Mouse (Mus musculus): ENCODE measurements around the gene 4930516K23Rik. TPM values are rescaled to one million over a fixed set of nuclear protein-coding genes. Genes with fewer than 3 reads are reported as not detected.

Gene 4930516K23Rik
- not detected in 2 replicates for polyA plus RNA-seq (2015; fragmentation: Nextera tagmentation; extraction: Ambion mirVana)

DNA sequence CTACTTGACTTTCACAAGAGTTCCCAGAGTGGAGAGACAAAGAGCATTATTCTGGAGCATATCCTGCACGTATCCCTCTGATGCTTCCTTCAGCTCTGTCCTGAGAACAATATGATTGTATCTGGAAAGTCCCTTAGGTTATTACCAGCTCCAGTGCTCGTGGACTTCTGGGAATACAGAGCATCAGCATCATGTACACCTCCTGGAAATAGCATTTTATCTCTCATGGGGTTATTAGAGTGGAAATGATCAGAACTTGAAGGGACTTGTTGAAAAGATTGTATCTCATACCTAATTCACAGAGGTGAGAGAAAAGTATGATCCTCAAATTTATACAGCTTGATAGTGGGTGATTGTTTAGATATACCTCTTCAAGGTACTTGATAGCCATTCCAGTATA, at the start of gene 4930516K23Rik:
TSS of gene 4930516K23Rik (minus strand) at position 101 of the 400 bp plus-strand sequence.
- Histone ChIP-seq H3K27ac (replicated peaks) (no peak within 1 kb of the TSS), H3K4me2 (replicated peaks) (no peak within 1 kb of the TSS), H3K9ac (replicated peaks) (no peak within 1 kb of the TSS), H3K4me3 (no peak within 1 kb of the TSS), H3K4me1 (no peaks in the 10 kb centered on the region), H3K36me3 (no peaks in the 10 kb centered on the region), H3K9me3 (no peaks in the 10 kb centered on the region), H3K27me3 (no peaks in the 10 kb centered on the region)
- ATAC-seq (replicated peaks), result no peak
- 49% methylated on average over 2 of the region's 2 CpGs for WGBS

DNA sequence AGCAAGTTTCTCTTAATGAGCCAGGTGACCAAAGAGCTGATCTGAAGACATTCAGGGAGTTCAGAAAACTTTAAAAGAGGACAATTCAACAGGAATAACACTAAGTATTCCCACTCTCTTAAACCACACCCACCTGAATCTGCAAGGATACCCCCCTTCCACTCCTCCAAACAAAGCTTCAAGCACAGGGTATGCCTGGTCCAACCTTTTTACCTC, 43.4 kb upstream of the 4930516K23Rik start, which contains the start of gene Olfr646:
TSS of gene Olfr646 (plus strand) at position 117 of the 216 bp plus-strand sequence.
- H3K27ac ChIP-seq (replicated peaks), result no peak within 1 kb of the TSS
- no peak within 1 kb of the TSS for H3K9ac ChIP-seq (replicated peaks)
- no peaks in the 10 kb centered on the region for H3K27me3 ChIP-seq
- H3K4me1 ChIP-seq, result no peaks in the 10 kb centered on the region
- no peaks in the 10 kb centered on the region for H3K9me3 ChIP-seq
- H3K36me3 ChIP-seq, result no peaks in the 10 kb centered on the region
- no peak within 1 kb of the TSS for H3K4me3 ChIP-seq
- ATAC-seq (replicated peaks), result no peak
- no peak within 1 kb of the TSS for H3K4me2 ChIP-seq (replicated peaks)

DNA sequence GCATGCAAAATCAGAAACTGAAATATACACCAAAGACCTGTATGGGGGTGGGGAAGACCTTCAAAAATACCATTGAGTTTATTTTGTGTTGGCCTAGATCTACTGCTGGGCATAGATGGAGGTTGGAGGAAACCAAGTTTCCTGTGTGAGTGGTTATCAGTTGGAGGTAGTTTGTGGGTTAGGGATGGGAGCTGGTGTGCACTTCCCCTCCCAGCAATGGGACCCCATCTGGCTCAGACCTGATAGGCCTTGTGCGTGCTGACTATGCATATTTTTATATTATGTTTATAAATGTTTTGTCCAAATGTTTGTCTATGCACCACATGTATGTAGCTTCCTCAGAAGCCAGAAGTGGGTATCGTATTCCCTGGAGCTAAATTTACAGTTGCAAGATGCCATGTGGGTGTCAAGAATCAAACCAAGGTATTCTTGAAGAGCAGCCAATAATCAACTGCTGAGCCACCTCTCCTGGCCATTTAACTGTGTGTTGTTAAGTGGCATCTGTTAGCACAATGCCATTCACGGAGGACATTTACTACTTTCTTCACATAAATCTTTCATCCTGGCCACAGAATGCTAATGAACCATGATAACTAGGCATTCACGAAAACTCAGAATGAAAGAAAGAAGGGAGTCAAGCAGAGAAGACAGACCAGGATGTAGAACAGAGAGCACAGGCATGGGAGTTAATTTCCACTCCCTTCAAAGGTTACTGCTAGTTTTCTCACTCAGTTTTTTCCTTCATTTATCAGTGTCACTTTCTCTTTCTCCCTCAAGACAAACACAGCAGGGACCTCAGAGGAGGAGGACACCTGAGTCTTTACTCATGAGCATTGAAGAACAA, 42.9 kb upstream of the 4930516K23Rik start:
- no peak overlapping the region for H3K4me3 ChIP-seq
- H3K27ac ChIP-seq (replicated peaks), result no peak overlapping the region
- no peaks in the 10 kb centered on the region for H3K36me3 ChIP-seq
- WGBS, result 56% methylated on average over 4 of the region's 4 CpGs
- no peak for ATAC-seq (replicated peaks)
- H3K4me1 ChIP-seq, result no peaks in the 10 kb centered on the region
- H3K27me3 ChIP-seq, result no peaks in the 10 kb centered on the region
- H3K9me3 ChIP-seq, result no peaks in the 10 kb centered on the region
- H3K4me2 ChIP-seq (replicated peaks), result no peak overlapping the region
- H3K9ac ChIP-seq (replicated peaks), result no peak overlapping the region

DNA sequence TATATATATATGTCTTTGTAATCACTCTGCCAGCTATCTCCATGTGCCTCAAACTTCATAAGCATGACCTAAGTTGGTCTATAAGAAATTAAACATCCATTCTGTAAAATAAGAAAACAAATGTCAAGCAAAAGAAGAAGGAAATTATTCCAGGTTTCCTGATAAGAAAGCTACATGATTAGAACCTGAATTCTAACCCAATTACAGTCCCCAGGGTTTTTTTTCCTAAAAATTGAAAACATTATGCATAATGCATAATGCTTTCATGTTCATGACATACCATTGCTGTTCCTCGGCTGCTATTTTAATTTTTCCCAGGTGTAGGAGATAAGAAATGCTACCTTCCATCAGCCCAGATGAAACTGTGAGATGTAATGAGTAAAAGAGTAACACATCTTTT, 24.1 kb upstream of the 4930516K23Rik start, which contains the start of gene Olfr645:
TSS of gene Olfr645 (minus strand) at position 101 of the 400 bp plus-strand sequence.
- WGBS, result 81% methylated on average over 1 of the region's 1 CpGs
- H3K4me3 ChIP-seq, result no peak within 1 kb of the TSS
- no peaks in the 10 kb centered on the region for H3K36me3 ChIP-seq

DNA sequence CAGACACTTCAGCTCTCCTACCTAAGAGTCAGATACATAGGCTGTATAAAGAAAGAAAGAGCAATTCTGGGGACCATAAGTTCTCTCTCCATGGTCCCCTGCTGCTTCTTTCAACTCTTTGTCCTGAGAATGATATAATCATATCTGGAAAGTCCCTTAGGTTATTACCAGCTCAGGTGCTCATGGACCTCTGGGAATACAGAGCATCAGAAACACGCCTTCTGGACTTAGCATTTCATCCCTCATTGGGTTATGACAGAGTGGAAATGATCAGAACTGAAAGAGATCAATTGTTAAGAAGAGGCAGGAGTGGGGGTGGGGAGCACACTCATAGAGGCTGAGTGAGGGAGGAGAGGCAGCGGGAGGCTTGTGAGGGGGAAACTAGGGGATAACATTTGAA, 10.5 kb upstream of the 4930516K23Rik start, which contains the start of gene Olfr644:
TSS of gene Olfr644 (minus strand) at position 101 of the 400 bp plus-strand sequence.
- Histone ChIP-seq H3K27me3 (no peaks in the 10 kb centered on the region), H3K4me3 (no peak within 1 kb of the TSS), H3K4me2 (replicated peaks) (no peak within 1 kb of the TSS), H3K9ac (replicated peaks) (no peak within 1 kb of the TSS), H3K9me3 (0 out of 2 replicates have a peak, but pooled peaks cover 2% of the 10 kb centered on the region), H3K4me1 (no peaks in the 10 kb centered on the region), H3K27ac (replicated peaks) (no peak within 1 kb of the TSS), H3K36me3 (no peaks in the 10 kb centered on the region)
- WGBS, result 73% methylated on average over 2 of the region's 2 CpGs
- no peak for ATAC-seq (replicated peaks)

More for the DNA sequence above, 24.1 kb upstream of the 4930516K23Rik start, which contains the start of gene Olfr645:
- ATAC-seq (replicated peaks), result no peak
- Histone ChIP-seq H3K4me2 (replicated peaks) (no peak within 1 kb of the TSS), H3K4me1 (no peaks in the 10 kb centered on the region), H3K9ac (replicated peaks) (no peak within 1 kb of the TSS), H3K9me3 (no peaks in the 10 kb centered on the region), H3K27ac (replicated peaks) (no peak within 1 kb of the TSS), H3K27me3 (no peaks in the 10 kb centered on the region)

DNA sequence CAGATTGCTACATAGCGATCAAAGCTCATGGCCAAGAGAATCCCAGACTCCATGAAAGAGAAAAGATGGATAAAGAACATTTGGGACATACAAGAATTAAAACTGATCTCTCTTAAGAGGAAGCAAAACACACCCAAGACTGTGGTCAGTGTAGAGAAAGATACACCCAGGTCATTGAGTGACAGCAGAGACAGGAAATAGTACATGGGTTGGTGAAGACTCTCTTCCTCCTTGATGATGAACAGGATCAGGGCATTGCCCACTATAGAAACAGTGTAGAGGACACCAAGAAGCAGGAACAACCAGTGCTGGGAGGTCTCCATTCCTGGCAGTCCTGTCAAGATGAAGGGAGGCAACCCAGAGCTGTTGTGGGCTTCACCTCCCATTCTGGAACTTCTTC, 2.0 kb downstream of the 4930516K23Rik start:
- Histone ChIP-seq H3K27ac (replicated peaks) (no peak overlapping the region), H3K4me3 (no peak overlapping the region), H3K9me3 (no peaks in the 10 kb centered on the region), H3K9ac (replicated peaks) (no peak overlapping the region), H3K27me3 (no peaks in the 10 kb centered on the region), H3K4me2 (replicated peaks) (no peak overlapping the region), H3K4me1 (no peaks in the 10 kb centered on the region), H3K36me3 (no peaks in the 10 kb centered on the region)
- no peak for ATAC-seq (replicated peaks)
- WGBS, result 89% methylated on average over 1 of the region's 1 CpGs

DNA sequence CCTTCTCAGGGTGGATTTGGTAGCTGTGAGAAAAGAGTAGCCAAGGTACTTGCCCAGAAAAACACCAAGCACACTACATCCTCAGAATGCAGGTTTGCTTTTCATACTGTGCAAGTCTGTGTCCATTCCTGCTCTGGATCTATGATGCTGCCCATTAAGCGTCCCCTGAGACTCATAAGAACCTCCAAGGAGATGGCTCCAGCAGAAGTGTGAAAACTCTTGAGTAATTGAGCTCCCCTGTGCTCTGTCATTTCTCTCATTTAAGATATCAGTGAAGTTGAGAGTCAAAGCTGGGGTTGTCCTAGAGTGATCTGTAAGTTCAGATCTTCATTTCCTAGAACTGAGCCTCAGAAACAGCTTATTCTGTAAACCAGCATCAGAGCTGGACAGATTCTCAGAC, 8.7 kb downstream of the 4930516K23Rik start, which contains the start of gene Olfr642:
TSS of gene Olfr642 (minus strand) at position 101 of the 400 bp plus-strand sequence.
- no peaks in the 10 kb centered on the region for H3K27me3 ChIP-seq
- ATAC-seq (replicated peaks), result no peak
- no peaks in the 10 kb centered on the region for H3K4me1 ChIP-seq
- no peaks in the 10 kb centered on the region for H3K9me3 ChIP-seq
- H3K4me2 ChIP-seq (replicated peaks), result no peak within 1 kb of the TSS
- 66% methylated on average over 1 of the region's 1 CpGs for WGBS
- H3K36me3 ChIP-seq, result no peaks in the 10 kb centered on the region
- no peak within 1 kb of the TSS for H3K27ac ChIP-seq (replicated peaks)
- H3K4me3 ChIP-seq, result no peak within 1 kb of the TSS
- H3K9ac ChIP-seq (replicated peaks), result no peak within 1 kb of the TSS

DNA sequence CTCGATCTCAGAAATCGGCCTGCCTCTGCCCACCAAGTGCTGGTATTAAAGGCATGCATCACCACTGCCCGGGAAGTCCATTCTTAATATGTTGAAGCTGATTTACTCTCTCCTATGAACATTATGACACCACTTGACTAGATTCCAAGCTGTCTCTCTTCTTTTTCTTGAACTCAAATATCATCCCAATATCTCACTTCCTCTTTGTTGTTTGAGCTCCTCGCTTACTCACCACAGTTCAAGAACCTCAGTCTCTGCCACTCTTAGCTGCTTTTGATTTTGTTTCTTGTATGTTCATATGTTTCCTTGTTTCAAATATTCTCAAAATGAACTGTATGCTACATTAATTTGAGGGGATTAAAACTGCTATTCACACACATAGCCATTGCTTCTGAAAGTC, 10.5 kb downstream of the 4930516K23Rik start:
- Histone ChIP-seq H3K4me2 (replicated peaks) (no peak overlapping the region), H3K27me3 (no peaks in the 10 kb centered on the region), H3K4me1 (no peaks in the 10 kb centered on the region), H3K36me3 (no peaks in the 10 kb centered on the region), H3K9me3 (no peaks in the 10 kb centered on the region), H3K4me3 (no peak overlapping the region), H3K9ac (replicated peaks) (no peak overlapping the region), H3K27ac (replicated peaks) (no peak overlapping the region)
- no peak for ATAC-seq (replicated peaks)
- 92% methylated on average over 4 of the region's 4 CpGs for WGBS

DNA sequence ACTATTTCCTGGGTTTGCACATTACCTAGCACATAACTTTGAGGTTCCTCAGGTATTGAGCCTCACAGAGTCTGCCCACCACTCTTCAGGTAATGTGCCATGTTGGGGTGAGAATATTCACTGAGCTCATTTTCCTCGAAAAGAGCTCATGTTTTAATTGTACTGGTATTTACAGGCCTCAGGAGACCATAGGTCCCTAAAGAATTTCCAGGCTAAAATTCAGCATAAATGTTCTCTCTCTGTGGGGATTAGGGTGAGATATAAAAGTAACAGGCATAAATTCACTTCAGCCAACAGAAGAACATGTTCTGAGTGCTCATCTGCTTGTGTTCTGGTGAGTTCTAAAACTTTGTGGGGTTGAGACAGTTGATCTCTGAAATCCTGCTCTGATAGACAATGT, 26.1 kb downstream of the 4930516K23Rik start, which contains the start of gene Olfr641:
TSS of gene Olfr641 (plus strand) at position 301 of the 400 bp plus-strand sequence.
- no peak for ATAC-seq (replicated peaks)
- Histone ChIP-seq H3K36me3 (no peaks in the 10 kb centered on the region), H3K27me3 (no peaks in the 10 kb centered on the region), H3K27ac (replicated peaks) (no peak within 1 kb of the TSS), H3K4me2 (replicated peaks) (no peak within 1 kb of the TSS), H3K4me1 (no peaks in the 10 kb centered on the region), H3K9me3 (no peaks in the 10 kb centered on the region), H3K9ac (replicated peaks) (no peak within 1 kb of the TSS), H3K4me3 (no peak within 1 kb of the TSS)
- 83% methylated on average over 1 of the region's 1 CpGs for WGBS

DNA sequence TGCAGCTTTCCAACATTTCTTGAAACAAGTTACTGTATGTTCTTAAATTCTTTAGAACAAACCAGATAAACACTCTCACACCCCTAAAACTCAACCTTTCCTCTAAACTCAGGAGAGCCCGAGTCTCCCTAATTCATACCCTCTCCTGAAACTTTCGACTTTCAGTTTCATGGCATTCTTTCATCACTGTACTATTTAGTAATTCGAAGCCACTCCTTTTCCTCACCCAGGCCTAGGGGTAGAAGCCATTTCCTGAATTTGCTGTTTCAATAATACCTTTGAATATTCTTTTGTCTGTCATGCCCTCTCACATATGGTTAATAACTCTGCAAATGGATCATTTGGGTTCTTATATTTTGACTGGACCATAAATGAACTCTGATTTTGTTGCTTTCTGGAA, 34.3 kb downstream of the 4930516K23Rik start:
- Histone ChIP-seq H3K27me3 (no peaks in the 10 kb centered on the region), H3K9me3 (no peaks in the 10 kb centered on the region), H3K9ac (replicated peaks) (no peak overlapping the region), H3K4me2 (replicated peaks) (no peak overlapping the region), H3K4me3 (no peak overlapping the region), H3K36me3 (no peaks in the 10 kb centered on the region), H3K27ac (replicated peaks) (no peak overlapping the region), H3K4me1 (no peaks in the 10 kb centered on the region)
- WGBS, result 83% methylated on average over 3 of the region's 3 CpGs
- ATAC-seq (replicated peaks), result no peak

DNA sequence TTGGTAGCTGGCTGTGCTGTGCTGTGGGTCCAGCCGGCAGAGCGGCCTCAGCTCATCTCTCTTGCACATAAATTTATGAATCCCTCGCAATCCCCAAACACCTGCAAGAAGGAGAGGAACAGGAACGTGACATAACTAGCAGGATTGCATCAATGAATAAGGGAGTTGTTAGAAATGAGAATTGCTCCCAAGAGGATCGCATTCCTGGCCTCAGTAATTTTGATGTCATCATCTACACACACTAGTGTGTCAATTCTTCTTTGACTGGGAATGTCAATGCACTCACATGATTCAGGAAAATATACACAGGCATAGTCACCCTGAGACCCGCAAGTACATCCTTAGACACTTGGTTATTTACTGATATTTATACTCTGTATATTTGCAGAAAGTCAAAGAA, 35.8 kb downstream of the 4930516K23Rik start, which contains the start of gene Olfr640:
TSS of gene Olfr640 (minus strand) at position 101 of the 400 bp plus-strand sequence.
- H3K27me3 ChIP-seq, result no peaks in the 10 kb centered on the region
- H3K4me1 ChIP-seq, result no peaks in the 10 kb centered on the region
- ATAC-seq (replicated peaks), result no peak
- H3K27ac ChIP-seq (replicated peaks), result no peak within 1 kb of the TSS
- no peaks in the 10 kb centered on the region for H3K36me3 ChIP-seq
- no peaks in the 10 kb centered on the region for H3K9me3 ChIP-seq
- no peak within 1 kb of the TSS for H3K4me2 ChIP-seq (replicated peaks)
- H3K9ac ChIP-seq (replicated peaks), result no peak within 1 kb of the TSS
- 85% methylated on average over 6 of the region's 6 CpGs for WGBS
- no peak within 1 kb of the TSS for H3K4me3 ChIP-seq

DNA sequence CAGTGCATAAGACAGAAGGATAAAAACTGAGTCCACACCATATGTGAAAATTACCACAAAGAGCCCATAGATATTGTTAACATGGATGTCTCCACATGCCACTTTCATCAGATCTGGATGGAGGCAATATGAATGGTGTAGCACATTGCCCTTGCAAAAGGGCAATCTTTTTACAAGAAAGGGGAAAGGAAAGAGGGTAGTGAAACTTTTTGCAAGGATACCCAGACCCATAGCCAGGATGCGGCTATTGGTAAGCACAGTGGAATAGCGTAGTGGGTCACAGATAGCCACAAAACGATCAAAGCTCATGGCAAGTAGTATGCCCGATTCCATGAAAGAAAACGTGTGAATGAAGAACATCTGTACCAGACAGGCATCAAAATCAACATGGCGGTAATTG, 39.6 kb downstream of the 4930516K23Rik start:
- Histone ChIP-seq H3K4me1 (no peaks in the 10 kb centered on the region), H3K27me3 (no peaks in the 10 kb centered on the region), H3K9me3 (no peaks in the 10 kb centered on the region), H3K9ac (replicated peaks) (no peak overlapping the region), H3K36me3 (no peaks in the 10 kb centered on the region), H3K4me3 (no peak overlapping the region), H3K4me2 (replicated peaks) (no peak overlapping the region), H3K27ac (replicated peaks) (no peak overlapping the region)
- ATAC-seq (replicated peaks), result no peak
- WGBS, result 96% methylated on average over 6 of the region's 6 CpGs
